Mouse (Mus musculus): ENCODE measurements around the gene Foxp1. TPM values are rescaled to one million over a fixed set of nuclear protein-coding genes. Genes with fewer than 3 reads are reported as not detected.
A peak's percentile ranks its signal among the peaks of the same experiment; 100 is the strongest.

The Foxp1 gene
- polyA plus RNA-seq, 1 experiment from 2014 or later = 121 TPM

GRCm38 (mm10) chr6:99168727-99169126 is 353.8 kb downstream of the Foxp1 start:
- Histone ChIP-seq H3K27me3 (replicated peaks; ENCODE audit: insufficient read depth, low read length) (no peaks in the 10 kb centered on the region), H3K36me3 (ENCODE audit: insufficient read depth, low read length) (no peaks in the 10 kb centered on the region), H3K27ac (ENCODE audit: low read length) (peak overlapping the region; percentile 86), H3K4me2 (replicated peaks; ENCODE audit: low read depth, low read length) (0 out of 2 replicates have a peak overlapping the region, but pooled peaks have one; percentile 1), H3K9ac (replicated peaks; ENCODE audit: low read depth) (no peak overlapping the region), H3K4me1 (ENCODE audit: insufficient read depth, low read depth, low read length) (peaks cover 16% of the 10 kb centered on the region), H3K4me3 (ENCODE audit: low read depth, low read length) (no peak overlapping the region), H3K9me3 (ENCODE audit: low read length) (no peaks in the 10 kb centered on the region)
- peak; percentile 72 for ATAC-seq
- 49% methylated on average over 2 of the region's 2 CpGs for WGBS
- no peak for TF ChIP-seq CTCF (IDR thresholded peaks at IDR 0.05)
- TF ChIP-seq EP300 (IDR thresholded peaks at IDR 0.05) = peak; percentile 91
- peak; percentile 90 for DNase-seq (ENCODE audit: low spot score)

- WGBS = 52% methylated on average over 8 of the region's 8 CpGs
- peak; percentile 66 for DNase-seq (ENCODE audit: low spot score)
- Histone ChIP-seq H3K4me3 (ENCODE audit: low read depth, low read length) (no peak overlapping the region), H3K27me3 (replicated peaks; ENCODE audit: insufficient read depth, low read length) (no peaks in the 10 kb centered on the region), H3K4me2 (replicated peaks; ENCODE audit: low read depth, low read length) (no peak overlapping the region), H3K27ac (ENCODE audit: low read length) (peak overlapping the region; percentile 64), H3K9me3 (ENCODE audit: low read length) (no peaks in the 10 kb centered on the region), H3K4me1 (ENCODE audit: insufficient read depth, low read depth, low read length) (peaks cover 6% of the 10 kb centered on the region), H3K36me3 (ENCODE audit: insufficient read depth, low read length) (no peaks in the 10 kb centered on the region), H3K9ac (replicated peaks; ENCODE audit: low read depth) (no peak overlapping the region)
- peak; percentile 22; the same call in 1 of the 2 replicates for ATAC-seq
- TF ChIP-seq EP300 (IDR thresholded peaks at IDR 0.05) = no peak
- TF ChIP-seq CTCF (IDR thresholded peaks at IDR 0.05) = no peak
These were observed 355.5 kb downstream of the Foxp1 start for GRCm38 (mm10) chr6:99167001-99167400.

- no peak overlapping the region for H3K4me3 ChIP-seq (ENCODE audit: low read depth, low read length)
- H3K36me3 ChIP-seq (ENCODE audit: insufficient read depth, low read length) = no peaks in the 10 kb centered on the region
- DNase-seq (ENCODE audit: low spot score) = no peak
- TF ChIP-seq EP300 (IDR thresholded peaks at IDR 0.05) = no peak
- no peak for TF ChIP-seq CTCF (IDR thresholded peaks at IDR 0.05)
- H3K27me3 ChIP-seq (replicated peaks; ENCODE audit: insufficient read depth, low read length) = no peaks in the 10 kb centered on the region
- peaks cover 4% of the 10 kb centered on the region for H3K4me1 ChIP-seq (ENCODE audit: insufficient read depth, low read depth, low read length)
- H3K9ac ChIP-seq (replicated peaks; ENCODE audit: low read depth) = no peak overlapping the region
- no peak overlapping the region for H3K4me2 ChIP-seq (replicated peaks; ENCODE audit: low read depth, low read length)
- 67% methylated on average over 4 of the region's 4 CpGs for WGBS
- ATAC-seq = no peak
- H3K27ac ChIP-seq (ENCODE audit: low read length) = no peak overlapping the region
- no peaks in the 10 kb centered on the region for H3K9me3 ChIP-seq (ENCODE audit: low read length)
These were observed 356.4 kb downstream of the Foxp1 start for GRCm38 (mm10) chr6:99166169-99166568.

- 75% methylated on average over 6 of the region's 6 CpGs for WGBS
- no peak for ATAC-seq
- H3K9ac ChIP-seq (replicated peaks; ENCODE audit: low read depth) = no peak overlapping the region
- H3K36me3 ChIP-seq (ENCODE audit: insufficient read depth, low read length) = no peaks in the 10 kb centered on the region
- TF ChIP-seq CTCF (IDR thresholded peaks at IDR 0.05) (no peak), EP300 (IDR thresholded peaks at IDR 0.05) (no peak)
- H3K27ac ChIP-seq (ENCODE audit: low read length) = no peak overlapping the region
- H3K4me3 ChIP-seq (ENCODE audit: low read depth, low read length) = no peak overlapping the region
- H3K4me2 ChIP-seq (replicated peaks; ENCODE audit: low read depth, low read length) = no peak overlapping the region
- no peak for DNase-seq (ENCODE audit: low spot score)
- no peaks in the 10 kb centered on the region for H3K9me3 ChIP-seq (ENCODE audit: low read length)
- no peaks in the 10 kb centered on the region for H3K27me3 ChIP-seq (replicated peaks; ENCODE audit: insufficient read depth, low read length)
- peaks cover 4% of the 10 kb centered on the region for H3K4me1 ChIP-seq (ENCODE audit: insufficient read depth, low read depth, low read length)
These were observed 357.8 kb downstream of the Foxp1 start for GRCm38 (mm10) chr6:99164760-99165159.

- DNase-seq (ENCODE audit: low spot score) = no peak
- Histone ChIP-seq H3K27me3 (replicated peaks; ENCODE audit: insufficient read depth, low read length) (no peaks in the 10 kb centered on the region), H3K4me3 (ENCODE audit: low read depth, low read length) (no peak overlapping the region), H3K27ac (ENCODE audit: low read length) (no peak overlapping the region), H3K9me3 (ENCODE audit: low read length) (no peaks in the 10 kb centered on the region), H3K36me3 (ENCODE audit: insufficient read depth, low read length) (no peaks in the 10 kb centered on the region), H3K4me1 (ENCODE audit: insufficient read depth, low read depth, low read length) (peaks cover 4% of the 10 kb centered on the region), H3K4me2 (replicated peaks; ENCODE audit: low read depth, low read length) (no peak overlapping the region), H3K9ac (replicated peaks; ENCODE audit: low read depth) (no peak overlapping the region)
- TF ChIP-seq EP300 (IDR thresholded peaks at IDR 0.05) (no peak), CTCF (IDR thresholded peaks at IDR 0.05) (no peak)
- no peak for ATAC-seq
- WGBS = 83% methylated on average over 15 of the region's 15 CpGs
These were observed 359.8 kb downstream of the Foxp1 start for GRCm38 (mm10) chr6:99162716-99163115.

- TF ChIP-seq CTCF (IDR thresholded peaks at IDR 0.05) (no peak), EP300 (IDR thresholded peaks at IDR 0.05) (no peak)
- Histone ChIP-seq H3K4me1 (ENCODE audit: insufficient read depth, low read depth, low read length) (no peaks in the 10 kb centered on the region), H3K9me3 (ENCODE audit: low read length) (no peaks in the 10 kb centered on the region), H3K4me2 (replicated peaks; ENCODE audit: low read depth, low read length) (no peak overlapping the region), H3K36me3 (ENCODE audit: insufficient read depth, low read length) (no peaks in the 10 kb centered on the region), H3K9ac (replicated peaks; ENCODE audit: low read depth) (no peak overlapping the region), H3K4me3 (ENCODE audit: low read depth, low read length) (no peak overlapping the region), H3K27ac (ENCODE audit: low read length) (no peak overlapping the region; the same call in 1 of the 2 replicates), H3K27me3 (replicated peaks; ENCODE audit: insufficient read depth, low read length) (no peaks in the 10 kb centered on the region)
- ATAC-seq = no peak
- WGBS = 60% methylated on average over 9 of the region's 9 CpGs
- DNase-seq (ENCODE audit: low spot score) = no peak
These were observed 362.2 kb downstream of the Foxp1 start for GRCm38 (mm10) chr6:99160348-99160693.
